Mouse (Mus musculus) liver, embryonic 18 days (tissue): ENCODE measurements around the gene Exosc8. TPM values are rescaled to one million over a fixed set of nuclear protein-coding genes. Genes with fewer than 3 reads are reported as not detected.

Source experiments
- polyA plus RNA-seq: library from polyadenylated mRNA; depleted of rRNA; stranded (reverse); fragments of >200 nt; gene quantifications from 2 replicates; pipeline ENCODE4 v1.2.3, GENCODE M21; 2012; rRNA removed

The Exosc8 gene
- polyA plus RNA-seq: 37.4 and 39.4 TPM in 2 replicates

DNA sequence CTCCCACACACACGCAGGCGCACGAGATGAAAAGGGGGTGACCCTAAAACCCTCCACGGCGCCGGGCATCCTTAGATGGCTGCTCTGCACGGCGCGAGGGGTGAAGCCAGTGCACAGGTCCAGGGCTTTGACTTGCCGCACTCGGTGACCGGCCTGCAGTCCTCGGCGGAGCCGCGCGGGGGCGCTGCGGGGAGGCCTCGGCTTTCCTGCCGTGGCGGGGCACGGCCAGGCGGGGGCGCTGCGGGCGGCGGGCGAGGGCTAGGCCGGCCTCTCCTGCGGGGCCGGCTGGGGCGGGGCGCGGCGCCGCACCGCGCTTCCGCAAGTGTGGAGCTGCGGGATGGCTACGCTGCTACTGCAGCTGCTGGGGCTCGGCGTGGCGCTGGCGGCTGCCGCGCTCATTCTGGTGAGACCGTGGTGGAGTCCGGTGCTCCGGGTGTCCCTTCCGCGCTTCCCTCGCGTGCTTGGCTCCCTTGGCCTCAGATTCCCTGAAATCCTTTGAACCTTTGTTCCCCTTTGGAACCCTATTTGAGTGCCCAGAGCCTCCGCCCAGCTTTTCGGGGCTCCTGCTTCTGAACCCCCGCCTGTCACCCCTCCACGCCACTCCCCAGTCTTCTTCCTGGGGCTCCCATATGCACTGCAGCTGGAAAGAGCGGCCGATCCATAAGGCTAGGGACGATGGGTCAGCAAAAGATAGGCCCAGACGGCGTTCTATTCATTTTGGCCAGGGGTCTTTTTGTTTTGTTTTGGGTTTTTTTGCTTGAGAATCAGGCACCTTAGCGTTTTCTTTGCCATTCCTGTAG, at the start of gene Exosc8, which contains the start of gene Alg5:
Gene Exosc8, minus strand, starts transcription at position 147 of the 800 bp plus-strand sequence.
Gene Alg5, plus strand, starts transcription at position 293 of the 800 bp plus-strand sequence.

DNA sequence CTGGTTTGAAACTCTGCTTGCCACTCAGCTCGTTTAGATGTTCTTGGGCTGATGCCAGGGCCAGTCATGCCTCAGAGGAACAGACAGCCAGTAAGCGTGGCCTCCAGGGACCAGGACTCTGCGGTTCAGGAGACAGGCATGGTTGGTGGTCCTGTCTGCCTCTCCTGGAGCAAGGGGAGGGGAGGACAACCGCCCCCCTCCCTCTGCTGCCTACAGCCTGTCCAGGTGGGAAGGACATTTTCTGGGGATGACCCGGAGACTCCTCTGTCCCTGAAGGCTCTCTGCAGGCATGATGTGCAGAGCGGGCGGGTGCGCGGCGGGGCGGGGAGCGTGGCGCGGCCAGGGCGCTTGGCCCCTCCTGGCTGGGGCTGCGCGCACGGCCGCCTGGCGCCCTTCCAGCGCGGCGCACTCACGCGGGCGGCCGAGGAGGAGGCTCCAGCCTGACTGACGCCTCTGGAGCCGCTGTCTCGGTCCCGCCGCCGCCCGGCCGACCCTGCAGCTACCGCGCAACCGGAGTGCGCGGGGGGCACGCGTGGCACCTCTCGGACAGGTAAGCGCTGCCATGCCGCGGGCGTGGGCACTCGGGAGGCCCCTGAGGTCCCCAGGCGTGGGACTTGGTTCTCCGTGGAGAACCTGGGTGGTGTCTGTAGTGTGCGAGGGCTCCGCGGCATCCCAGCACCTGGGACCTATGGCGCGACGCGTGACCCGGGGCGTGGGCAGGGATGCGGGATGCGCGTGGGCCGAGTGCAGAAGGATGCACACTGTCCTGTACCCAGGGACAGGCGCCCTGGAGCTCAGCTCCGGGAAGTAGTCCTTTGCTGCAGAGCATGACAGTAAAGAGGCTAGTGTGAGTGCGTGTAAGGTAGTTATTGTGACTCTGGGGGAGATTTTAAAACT, 20.2 kb upstream of the Exosc8 start, which contains the start of gene Smad9:
Gene Smad9, plus strand, starts transcription at position 438 of the 897 bp plus-strand sequence.

DNA sequence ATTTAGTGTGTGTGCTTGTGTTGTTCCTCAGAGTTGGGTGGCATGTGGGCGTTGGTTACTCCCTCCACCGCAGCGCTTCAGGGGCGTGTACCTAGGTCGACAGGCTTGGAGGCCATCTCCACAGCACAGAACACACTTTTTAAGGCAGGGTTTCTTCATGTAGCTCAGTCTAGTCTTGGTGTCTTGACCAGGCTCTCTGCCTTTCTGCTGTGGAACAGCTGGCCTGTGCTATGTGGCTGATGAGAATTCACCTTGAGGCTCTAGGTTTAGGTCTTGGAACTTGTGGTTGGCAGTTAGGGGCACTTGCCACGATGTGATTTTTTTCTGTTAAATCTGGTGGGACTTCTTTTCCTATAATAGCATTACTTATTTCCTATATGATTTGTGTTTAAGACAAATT, 20.9 kb downstream of the Exosc8 start, which contains the start of gene Gm21958:
Gene Gm21958, minus strand, starts transcription at position 101 of the 400 bp plus-strand sequence.

DNA sequence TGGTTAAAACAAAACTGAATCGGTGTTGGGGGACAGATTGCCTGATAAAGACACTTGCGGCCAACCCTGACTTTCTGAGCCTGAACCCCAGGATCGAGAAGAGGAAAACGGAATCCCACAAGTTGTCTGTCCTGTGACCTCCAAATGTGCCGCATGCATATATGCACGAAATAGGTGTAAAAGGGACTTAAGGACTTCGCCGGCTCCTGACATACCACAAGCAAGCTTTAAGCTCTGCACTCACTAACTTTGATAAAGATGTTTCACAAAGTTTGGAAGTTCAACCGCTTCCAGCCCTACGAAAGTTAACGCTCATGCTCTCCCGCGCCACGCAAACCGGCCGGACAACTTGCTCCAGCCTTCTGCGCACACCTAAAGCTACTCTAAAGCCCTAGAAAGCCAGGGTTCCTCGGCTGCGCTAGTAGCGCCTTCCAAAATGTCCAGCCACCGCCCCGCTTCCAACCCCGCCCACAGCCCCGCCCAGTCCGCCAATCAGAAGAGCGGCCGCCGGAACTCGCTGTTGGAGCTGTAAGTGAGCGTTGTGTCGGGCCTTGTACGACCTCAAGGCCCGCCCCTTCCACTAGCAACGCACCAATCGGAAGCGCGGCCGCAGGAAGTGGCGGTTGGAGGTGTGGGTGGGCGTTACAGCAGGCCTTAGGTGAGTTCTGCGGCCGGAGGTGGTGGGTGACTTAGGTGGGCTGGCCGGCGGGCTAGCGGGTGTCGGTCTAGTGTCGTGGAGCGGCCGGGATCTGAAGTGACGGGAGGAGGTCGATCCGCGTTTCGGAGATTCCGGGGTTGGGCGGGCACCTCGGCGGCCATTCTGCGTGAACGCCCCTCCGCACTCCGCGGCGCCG, 42.8 kb downstream of the Exosc8 start, which contains the start of gene Supt20:
Gene Supt20, plus strand, starts transcription at position 606 of the 854 bp plus-strand sequence.

Other genes starting within 250 kb of the Exosc8 start
- 23.9 and 26.3 TPM in 2 replicates for gene Supt20, start 42.6 kb downstream of the Exosc8 start, polyA plus RNA-seq
- not detected in 2 replicates for gene Gm21958, start 21.0 kb downstream of the Exosc8 start, polyA plus RNA-seq
- 16.8 and 17.0 TPM in 2 replicates for gene Alg5, start 146 bp upstream of the Exosc8 start, polyA plus RNA-seq
- 3.2 and 3.6 TPM in 2 replicates for gene Smad9, start 20.2 kb upstream of the Exosc8 start, polyA plus RNA-seq
- gene Rfxap, start 72.4 kb upstream of the Exosc8 start, polyA plus RNA-seq: 17.3 and 19.9 TPM in 2 replicates
- 1.6 TPM in 2 replicates for gene Sertm1, start 180.5 kb upstream of the Exosc8 start, polyA plus RNA-seq